Mouse (Mus musculus): ENCODE measurements around the gene Lefty2. TPM values are rescaled to one million over a fixed set of nuclear protein-coding genes. Genes with fewer than 3 reads are reported as not detected.

Gene Lefty2
- polyA plus RNA-seq, 1 experiment, result not detected

DNA sequence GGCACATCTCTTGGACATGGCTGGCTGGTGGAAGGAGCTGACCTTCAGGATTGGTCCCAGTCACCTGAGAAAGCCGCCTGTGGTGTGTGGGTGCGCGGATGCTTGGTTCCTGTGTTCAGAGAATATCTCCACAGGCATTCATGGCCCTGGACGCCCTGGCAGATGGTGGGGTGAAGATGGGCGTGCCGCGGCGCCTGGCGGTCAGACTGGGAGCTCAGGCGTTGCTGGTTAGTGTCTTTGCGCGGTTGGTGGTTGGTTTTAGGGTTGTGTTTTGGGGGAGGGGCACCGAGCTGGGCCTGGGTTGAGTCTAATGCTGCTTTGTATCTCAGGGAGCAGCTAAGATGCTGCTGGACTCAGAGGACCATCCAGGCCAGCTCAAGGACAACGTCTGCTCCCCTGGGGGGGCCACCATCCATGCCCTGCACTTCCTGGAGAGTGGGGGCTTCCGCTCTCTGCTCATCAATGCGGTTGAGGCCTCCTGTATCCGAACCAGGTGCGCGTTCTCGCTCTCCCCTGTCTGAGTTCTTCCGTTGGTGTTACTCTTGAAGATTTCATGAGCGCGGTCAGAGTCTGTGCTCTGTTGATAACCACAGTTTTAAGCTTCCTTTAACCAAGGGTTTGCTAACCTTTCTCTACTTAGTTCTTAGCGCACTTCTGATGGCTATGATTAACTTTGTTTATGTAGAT, 13.7 kb downstream of the Lefty2 start:
- H3K4me3 ChIP-seq (ENCODE audit: insufficient read depth, low read length), result no peak overlapping the region
- H3K4me1 ChIP-seq (ENCODE audit: control insufficient read depth, insufficient read depth, low read length), result peaks cover 9% of the 10 kb centered on the region

DNA sequence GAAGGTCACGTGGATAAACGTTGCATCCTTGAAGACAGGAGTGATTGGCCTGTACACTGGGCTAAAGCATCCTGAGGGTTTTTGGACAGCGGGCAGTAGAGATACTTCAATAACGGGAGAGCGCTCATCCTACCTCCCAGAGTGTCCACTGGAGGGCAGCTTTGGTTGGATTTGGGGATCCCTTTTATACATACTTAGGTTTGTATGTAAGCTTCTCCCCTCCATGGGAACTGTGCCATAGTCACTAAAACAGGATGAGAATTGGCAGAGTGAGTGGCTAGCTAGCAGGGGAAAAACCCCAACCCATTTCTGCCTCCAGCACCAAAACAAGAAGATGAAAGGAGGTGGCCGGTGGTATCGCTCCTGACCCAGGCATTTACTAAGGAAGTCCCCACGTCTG, 18.2 kb downstream of the Lefty2 start:
- H3K4me3 ChIP-seq (ENCODE audit: insufficient read depth, low read length), result no peak overlapping the region
- TF ChIP-seq CTCF (IDR thresholded peaks at IDR 0.05; ENCODE audit: low read depth, low read length) (no peak; the same call in 1 of the 2 replicates), POLR2A (IDR thresholded peaks at IDR 0.05; ENCODE audit: borderline replicate concordance, low read depth, low read length) (no peak)
- H3K27ac ChIP-seq (ENCODE audit: insufficient read depth, low read depth, low read length), result no peak overlapping the region
- peaks cover 2% of the 10 kb centered on the region; the same call in 1 of the 2 replicates for H3K4me1 ChIP-seq (ENCODE audit: control insufficient read depth, insufficient read depth, low read length)

More for the DNA sequence above, 13.7 kb downstream of the Lefty2 start:
- TF ChIP-seq POLR2A (IDR thresholded peaks at IDR 0.05; ENCODE audit: borderline replicate concordance, low read depth, low read length), result no peak
- no peak for TF ChIP-seq CTCF (IDR thresholded peaks at IDR 0.05; ENCODE audit: low read depth, low read length)
- no peak overlapping the region for H3K27ac ChIP-seq (ENCODE audit: insufficient read depth, low read depth, low read length)

DNA sequence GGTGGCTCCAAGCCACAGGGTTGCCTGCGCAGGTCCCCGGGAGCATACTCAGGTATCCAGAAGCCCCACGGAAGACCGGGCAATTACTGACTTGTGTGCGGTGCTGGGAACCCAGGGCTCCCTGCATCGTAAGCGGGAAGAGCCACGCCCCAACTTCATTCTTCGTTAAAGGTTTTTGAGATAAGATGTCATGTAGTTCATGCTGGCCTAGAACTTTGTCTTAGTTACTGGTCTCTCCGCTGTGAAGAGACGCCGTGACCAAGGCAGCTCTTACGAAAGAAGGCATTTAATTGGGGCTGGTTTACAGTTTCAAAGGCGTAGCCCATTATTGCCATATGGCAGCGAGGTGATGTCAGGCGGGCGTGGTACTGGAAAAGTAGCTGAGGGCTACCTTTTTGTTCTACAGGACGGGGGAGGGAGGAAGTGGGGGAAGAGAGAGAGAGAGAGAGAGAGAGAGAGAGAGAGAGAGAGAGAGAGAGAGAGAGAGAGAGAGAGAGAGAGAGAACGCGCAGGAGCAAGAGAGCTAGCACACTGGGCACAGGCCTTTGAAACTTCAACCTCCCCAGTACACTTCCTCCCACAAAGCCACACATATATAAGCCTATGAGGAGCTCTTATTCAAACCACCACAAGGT, 18.9 kb downstream of the Lefty2 start:
- TF ChIP-seq CTCF (IDR thresholded peaks at IDR 0.05; ENCODE audit: low read depth, low read length) (no peak), POLR2A (IDR thresholded peaks at IDR 0.05; ENCODE audit: borderline replicate concordance, low read depth, low read length) (no peak)
- no peak overlapping the region for H3K4me3 ChIP-seq (ENCODE audit: insufficient read depth, low read length)
- H3K27ac ChIP-seq (ENCODE audit: insufficient read depth, low read depth, low read length), result no peak overlapping the region
- peaks cover 2% of the 10 kb centered on the region; the same call in 1 of the 2 replicates for H3K4me1 ChIP-seq (ENCODE audit: control insufficient read depth, insufficient read depth, low read length)

DNA sequence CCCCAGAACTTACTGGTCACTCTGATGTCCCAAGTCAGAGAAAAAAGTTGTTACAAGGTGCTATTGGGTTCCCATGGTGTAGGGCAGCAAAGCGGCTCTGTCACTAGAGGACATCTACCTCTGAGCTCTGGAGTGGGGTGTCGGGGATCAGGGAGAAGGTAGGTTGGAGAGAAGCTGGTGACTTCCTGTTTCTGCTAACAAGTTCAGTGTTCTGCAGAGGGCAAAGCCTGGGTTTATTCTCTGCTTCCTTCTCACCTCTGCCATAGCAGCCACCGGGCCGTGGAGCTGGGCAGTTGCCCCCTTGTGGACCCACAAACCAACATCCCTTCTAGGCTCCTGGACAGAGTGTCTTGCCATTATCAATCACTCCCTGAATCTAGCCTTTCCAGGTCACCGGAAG, 19.9 kb downstream of the Lefty2 start:
- no peak for TF ChIP-seq CTCF (IDR thresholded peaks at IDR 0.05; ENCODE audit: low read depth, low read length)
- no peak for TF ChIP-seq POLR2A (IDR thresholded peaks at IDR 0.05; ENCODE audit: borderline replicate concordance, low read depth, low read length)
- peaks cover 2% of the 10 kb centered on the region; the same call in 1 of the 2 replicates for H3K4me1 ChIP-seq (ENCODE audit: control insufficient read depth, insufficient read depth, low read length)
- H3K4me3 ChIP-seq (ENCODE audit: insufficient read depth, low read length), result no peak overlapping the region
- H3K27ac ChIP-seq (ENCODE audit: insufficient read depth, low read depth, low read length), result no peak overlapping the region

DNA sequence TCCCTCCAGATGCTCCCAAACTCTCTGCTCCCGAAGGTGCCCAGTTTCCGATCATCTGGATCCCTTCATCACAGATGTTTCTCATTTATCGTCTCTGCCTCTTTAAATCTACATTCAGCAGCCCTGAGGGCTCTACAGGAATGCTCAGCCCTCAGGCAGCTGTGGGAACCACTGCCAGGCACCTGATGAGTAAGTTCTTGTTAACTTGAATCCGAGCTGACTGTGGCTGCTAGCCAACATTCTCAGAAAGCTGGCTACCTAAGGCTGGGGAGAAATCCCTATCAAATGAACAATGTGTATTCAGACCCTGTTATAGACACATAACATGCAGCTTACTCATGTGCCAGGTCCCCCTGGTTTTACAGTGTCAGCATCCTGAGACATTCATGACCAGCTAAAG, 20.9 kb downstream of the Lefty2 start:
- Histone ChIP-seq H3K27ac (ENCODE audit: insufficient read depth, low read depth, low read length) (no peak overlapping the region), H3K4me1 (ENCODE audit: control insufficient read depth, insufficient read depth, low read length) (peaks cover 2% of the 10 kb centered on the region; the same call in 1 of the 2 replicates), H3K4me3 (ENCODE audit: insufficient read depth, low read length) (no peak overlapping the region)
- TF ChIP-seq POLR2A (IDR thresholded peaks at IDR 0.05; ENCODE audit: borderline replicate concordance, low read depth, low read length), result no peak
- TF ChIP-seq CTCF (IDR thresholded peaks at IDR 0.05; ENCODE audit: low read depth, low read length), result no peak

DNA sequence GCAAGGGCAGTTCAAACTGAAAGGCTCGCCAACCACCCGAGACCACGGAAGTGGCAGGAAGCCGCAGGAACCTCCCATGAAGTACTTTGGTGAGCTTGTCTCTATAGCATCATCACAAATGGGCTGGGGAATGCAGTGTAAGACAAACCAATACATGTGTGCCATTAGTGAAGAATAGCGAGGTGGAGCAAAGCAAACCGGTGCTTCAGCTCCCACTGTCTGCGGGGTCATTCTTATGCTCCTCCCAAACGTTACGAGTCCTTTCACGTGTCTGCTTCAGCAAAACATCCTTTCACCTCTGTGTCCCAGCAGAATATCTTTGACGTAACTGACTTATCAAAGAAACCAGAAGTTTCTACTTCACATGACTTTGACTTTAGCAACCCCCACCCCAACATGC, 23.5 kb downstream of the Lefty2 start:
- H3K27ac ChIP-seq (ENCODE audit: insufficient read depth, low read depth, low read length), result no peak overlapping the region
- peaks cover 4% of the 10 kb centered on the region for H3K4me1 ChIP-seq (ENCODE audit: control insufficient read depth, insufficient read depth, low read length)
- no peak overlapping the region for H3K4me3 ChIP-seq (ENCODE audit: insufficient read depth, low read length)
- TF ChIP-seq POLR2A (IDR thresholded peaks at IDR 0.05; ENCODE audit: borderline replicate concordance, low read depth, low read length) (no peak), CTCF (IDR thresholded peaks at IDR 0.05; ENCODE audit: low read depth, low read length) (no peak)

DNA sequence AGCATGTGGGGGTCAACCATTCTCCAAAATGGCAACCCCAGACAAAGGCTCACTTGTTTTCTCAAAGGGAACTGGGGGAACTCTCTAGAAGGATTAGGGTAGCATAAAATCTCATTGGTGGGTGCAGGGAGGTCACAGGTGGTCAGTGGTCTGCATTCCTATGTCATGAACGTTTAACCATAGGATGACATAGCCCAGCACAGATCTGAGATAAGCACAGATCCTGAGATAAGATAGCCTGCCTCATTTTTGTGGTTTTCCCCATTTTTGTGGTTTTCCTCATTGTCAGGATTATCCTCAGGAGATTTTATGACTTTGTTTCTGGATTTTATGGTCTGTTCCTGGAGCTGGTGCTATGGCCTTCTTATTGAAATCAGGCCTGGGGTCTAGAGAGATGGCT, 24.1 kb downstream of the Lefty2 start:
- H3K4me1 ChIP-seq (ENCODE audit: control insufficient read depth, insufficient read depth, low read length), result peaks cover 8% of the 10 kb centered on the region
- no peak overlapping the region for H3K27ac ChIP-seq (ENCODE audit: insufficient read depth, low read depth, low read length)
- no peak for TF ChIP-seq POLR2A (IDR thresholded peaks at IDR 0.05; ENCODE audit: borderline replicate concordance, low read depth, low read length)
- no peak overlapping the region for H3K4me3 ChIP-seq (ENCODE audit: insufficient read depth, low read length)

DNA sequence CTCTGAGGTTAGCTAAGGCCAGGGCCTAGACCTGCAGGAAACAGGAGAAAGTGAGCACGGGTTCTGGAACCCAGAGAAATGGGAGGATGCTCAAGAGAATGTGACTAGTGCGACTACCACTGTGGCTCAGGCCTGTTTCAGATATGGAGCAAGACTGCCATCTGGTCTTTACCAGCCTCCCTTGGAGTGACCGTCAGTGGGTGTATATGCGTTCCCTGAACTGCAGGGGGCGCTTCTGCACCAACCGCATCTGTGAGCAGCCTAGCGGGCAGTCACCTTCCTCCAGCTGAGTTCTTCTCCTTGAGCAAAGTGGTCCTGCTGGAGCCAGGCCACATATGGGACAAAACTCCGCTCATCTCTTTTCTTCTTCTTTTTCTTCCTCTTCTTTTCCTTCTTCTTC, 26.8 kb downstream of the Lefty2 start:
- H3K27ac ChIP-seq (ENCODE audit: insufficient read depth, low read depth, low read length), result no peak overlapping the region
- H3K4me3 ChIP-seq (ENCODE audit: insufficient read depth, low read length), result no peak overlapping the region
- peaks cover 15% of the 10 kb centered on the region for H3K4me1 ChIP-seq (ENCODE audit: control insufficient read depth, insufficient read depth, low read length)
- no peak for TF ChIP-seq POLR2A (IDR thresholded peaks at IDR 0.05; ENCODE audit: borderline replicate concordance, low read depth, low read length)
- TF ChIP-seq CTCF (IDR thresholded peaks at IDR 0.05; ENCODE audit: low read depth, low read length), result peak; percentile 35; the same call in 1 of the 2 replicates

DNA sequence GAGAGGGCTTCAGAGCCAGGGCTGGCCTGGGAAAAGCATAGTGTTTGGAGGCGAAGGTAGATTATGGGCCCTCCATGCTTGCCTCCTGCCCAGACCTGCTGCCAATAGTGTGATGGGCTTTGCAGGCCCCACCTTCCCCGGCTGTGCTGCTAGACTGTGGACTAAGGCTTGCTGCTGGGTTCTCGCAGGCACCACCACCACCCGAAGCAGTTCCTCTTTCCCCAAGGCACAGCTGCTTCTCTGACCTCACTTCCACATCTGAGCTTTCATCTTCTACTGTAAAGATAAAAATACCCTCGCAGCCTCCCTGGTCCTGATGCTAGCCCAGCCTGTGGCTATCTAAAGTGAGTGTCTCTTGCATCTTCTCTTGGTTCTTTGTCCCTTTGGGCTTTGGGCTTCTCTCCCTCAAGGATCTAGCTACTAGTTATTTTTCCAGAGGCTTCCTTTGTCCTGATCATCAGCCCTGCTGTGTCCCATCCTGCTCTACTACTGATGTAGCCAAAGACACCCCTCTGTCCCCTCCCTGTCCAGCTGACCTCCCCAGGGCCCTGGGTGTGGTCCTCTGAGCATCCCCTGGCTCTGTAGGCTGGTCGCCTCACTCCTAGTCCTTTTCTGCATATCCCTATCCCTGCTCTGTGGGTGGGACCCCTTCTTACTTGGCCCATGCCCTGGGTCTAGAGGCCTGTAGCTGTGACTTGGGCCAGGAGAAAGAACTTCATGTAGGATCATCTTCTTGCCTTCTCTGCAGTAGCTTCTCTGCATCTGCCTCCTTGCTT, 29.6 kb downstream of the Lefty2 start:
- no peak for TF ChIP-seq POLR2A (IDR thresholded peaks at IDR 0.05; ENCODE audit: borderline replicate concordance, low read depth, low read length)
- TF ChIP-seq CTCF (IDR thresholded peaks at IDR 0.05; ENCODE audit: low read depth, low read length), result no peak
- H3K27ac ChIP-seq (ENCODE audit: insufficient read depth, low read depth, low read length), result peak overlapping the region; percentile 81

DNA sequence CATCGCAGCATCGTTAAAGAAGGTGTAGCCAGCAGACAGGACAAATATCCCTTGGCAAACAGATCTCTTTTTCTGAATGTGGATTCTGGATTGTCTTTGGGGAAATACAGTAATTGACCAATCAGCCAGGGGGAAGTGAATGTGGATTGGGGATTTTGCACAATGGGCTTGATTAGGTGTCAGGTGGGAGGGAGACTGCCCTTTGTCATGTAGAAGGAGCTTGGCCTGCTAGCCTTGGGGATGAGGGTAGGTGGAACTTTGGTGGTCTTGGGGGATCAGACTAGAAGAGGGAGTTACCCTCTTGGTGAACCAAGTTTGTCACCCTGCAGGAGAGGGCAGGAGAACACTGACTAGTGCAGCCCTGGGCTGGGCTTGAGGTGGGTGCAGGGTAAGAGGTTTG, 31.8 kb downstream of the Lefty2 start:
- TF ChIP-seq CTCF (IDR thresholded peaks at IDR 0.05; ENCODE audit: low read depth, low read length), result no peak
- TF ChIP-seq POLR2A (IDR thresholded peaks at IDR 0.05; ENCODE audit: borderline replicate concordance, low read depth, low read length), result no peak
- Histone ChIP-seq H3K27ac (ENCODE audit: insufficient read depth, low read depth, low read length) (no peak overlapping the region), H3K4me3 (ENCODE audit: insufficient read depth, low read length) (no peak overlapping the region), H3K4me1 (ENCODE audit: control insufficient read depth, insufficient read depth, low read length) (peaks cover 18% of the 10 kb centered on the region)

More for the DNA sequence above, 29.6 kb downstream of the Lefty2 start:
- Histone ChIP-seq H3K4me1 (ENCODE audit: control insufficient read depth, insufficient read depth, low read length) (peaks cover 18% of the 10 kb centered on the region), H3K4me3 (ENCODE audit: insufficient read depth, low read length) (no peak overlapping the region)
